Mouse (Mus musculus): ENCODE measurements around the gene Atp2b4. TPM values are rescaled to one million over a fixed set of nuclear protein-coding genes. Genes with fewer than 3 reads are reported as not detected.

Gene Atp2b4
- polyA plus RNA-seq, 1 experiment, result 45.4 TPM

GRCm38 (mm10) chr1:133694301-133694700 lies 106.5 kb downstream of the Atp2b4 start:
- TF ChIP-seq GATA1 (IDR thresholded peaks at IDR 0.05; ENCODE audit: low read length), result no peak

DNA sequence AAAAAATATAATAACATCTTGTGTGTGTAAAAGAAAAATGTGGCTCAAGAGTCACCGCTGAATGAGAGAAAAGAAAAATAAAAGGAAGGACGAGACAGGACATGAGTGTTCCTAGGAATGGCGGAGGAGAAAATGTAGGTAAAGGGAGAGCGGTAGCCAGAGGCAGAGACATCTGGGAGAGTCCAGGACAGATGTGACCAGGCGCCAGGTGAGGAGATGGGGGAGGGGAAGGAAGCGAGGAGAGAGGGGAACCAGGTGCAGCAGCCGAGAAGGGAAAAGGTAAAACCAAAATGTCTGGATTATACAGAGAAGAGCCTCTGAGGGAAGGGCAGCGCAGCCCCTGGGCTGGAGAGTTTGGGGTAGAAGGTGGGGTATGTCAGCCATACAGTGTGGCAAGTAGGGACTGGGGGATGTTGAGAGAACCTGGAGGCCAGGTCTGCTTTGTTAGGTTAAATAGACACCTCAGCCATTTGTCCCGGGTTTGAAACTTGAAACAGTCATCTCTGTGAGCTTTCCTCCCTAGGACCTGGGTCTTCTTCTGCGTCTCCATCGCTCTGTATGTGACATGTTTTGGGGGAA lies 107.2 kb downstream of the Atp2b4 start:
- TF ChIP-seq GATA1 (IDR thresholded peaks at IDR 0.05; ENCODE audit: low read length), result no peak

DNA sequence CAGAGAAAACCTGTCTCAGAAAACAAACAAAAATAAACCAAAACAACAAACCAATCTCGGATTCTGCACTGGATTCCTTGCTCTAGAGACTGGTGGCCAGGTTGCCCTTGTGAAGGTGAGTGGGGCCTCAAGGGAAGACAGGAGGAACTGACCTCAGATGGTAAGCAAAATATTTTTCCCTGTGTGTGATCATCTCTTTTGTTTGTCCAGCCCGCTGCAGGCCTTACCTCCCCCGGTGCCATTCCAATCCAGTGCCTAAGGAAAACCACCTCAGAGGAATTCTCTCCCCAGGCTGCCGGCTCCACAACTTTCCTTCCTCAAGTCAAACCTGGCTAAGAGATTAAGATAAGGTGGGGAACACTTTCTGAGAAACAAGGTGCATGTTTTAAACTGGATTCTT lies 108.6 kb downstream of the Atp2b4 start:
- no peak for TF ChIP-seq GATA1 (IDR thresholded peaks at IDR 0.05; ENCODE audit: low read length)

DNA sequence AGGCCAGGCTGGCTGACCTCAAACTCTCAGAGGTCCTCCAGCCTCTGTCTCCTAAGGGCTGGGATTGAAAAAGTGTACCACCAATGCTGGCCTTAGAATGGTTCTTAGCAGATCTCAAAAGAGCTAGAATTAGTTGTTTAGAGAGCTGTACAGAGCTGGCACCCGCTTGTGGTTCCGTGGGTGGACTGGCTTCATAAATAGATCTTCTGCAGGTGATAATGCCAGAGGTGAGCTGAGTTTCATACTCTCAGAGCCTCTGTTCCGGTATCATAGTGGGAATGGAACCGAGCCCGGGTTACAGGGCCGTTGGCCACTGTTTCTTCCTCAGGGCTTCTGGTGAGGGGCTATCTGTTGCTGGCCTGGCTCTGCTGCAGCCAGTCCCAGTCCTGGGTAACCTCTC lies 109.8 kb downstream of the Atp2b4 start:
- TF ChIP-seq GATA1 (IDR thresholded peaks at IDR 0.05; ENCODE audit: low read length), result no peak

DNA sequence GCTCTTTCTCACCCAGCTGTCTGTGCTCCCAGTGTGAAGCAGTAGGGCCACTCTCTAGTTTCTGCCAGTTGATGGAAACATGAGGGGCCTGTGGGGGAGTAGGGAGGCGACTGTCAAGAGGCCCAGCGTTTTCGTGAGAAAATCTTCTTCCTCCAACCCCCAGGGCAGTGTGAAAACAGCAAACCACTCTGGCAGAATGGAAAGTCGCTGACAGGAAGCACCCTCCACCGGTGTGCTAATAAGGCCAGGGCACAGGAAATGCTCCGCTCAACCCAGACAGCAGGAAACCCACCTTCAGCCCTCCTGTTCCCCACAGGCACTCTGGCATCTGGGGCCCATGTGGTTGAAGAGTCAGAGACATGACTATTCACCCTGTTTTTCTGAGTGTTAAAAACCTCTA lies 110.9 kb downstream of the Atp2b4 start, which contains the start of gene Lax1:
Gene Lax1, minus strand, starts transcription at position 212 of the 400 bp plus-strand sequence.
- TF ChIP-seq GATA1 (IDR thresholded peaks at IDR 0.05; ENCODE audit: low read length), result no peak

GRCm38 (mm10) chr1:133688301-133688700 lies 112.5 kb downstream of the Atp2b4 start:
- no peak for TF ChIP-seq GATA1 (IDR thresholded peaks at IDR 0.05; ENCODE audit: low read length)

DNA sequence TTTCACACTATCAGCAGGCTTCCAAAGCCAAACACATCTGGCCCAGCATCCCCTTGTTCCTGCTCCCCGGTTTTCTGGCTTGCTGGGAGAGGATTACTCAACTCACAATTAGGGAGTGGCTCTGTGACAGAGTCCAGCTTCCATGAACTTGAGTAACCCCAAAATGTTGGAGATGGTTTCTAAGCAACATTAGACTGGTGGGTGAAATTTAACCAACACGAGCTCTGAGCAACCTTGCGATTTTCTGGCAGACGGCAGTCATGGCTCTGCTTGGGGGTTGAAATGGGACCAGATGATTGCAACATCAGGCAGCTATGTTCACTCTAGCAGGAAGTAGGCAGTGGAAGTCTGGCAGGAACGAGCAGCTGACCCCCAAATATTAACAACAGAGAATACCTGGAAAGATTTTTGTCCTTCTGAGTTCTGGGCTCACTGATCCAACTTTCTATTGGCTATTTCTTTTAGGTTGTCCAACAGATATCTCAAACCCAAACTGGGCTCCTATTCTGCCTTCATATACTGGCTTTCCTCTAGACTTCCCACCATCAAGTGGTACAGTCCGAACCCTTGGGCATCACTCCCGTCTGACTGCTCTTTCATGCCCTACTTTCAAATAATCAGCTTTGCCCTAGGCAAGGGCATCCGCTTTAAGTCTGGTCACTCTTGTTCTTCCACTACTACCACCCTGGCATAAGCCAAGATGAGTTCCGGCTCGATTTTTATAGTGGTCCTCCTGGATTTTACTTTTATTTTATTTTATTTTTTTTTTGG lies 114.9 kb downstream of the Atp2b4 start:
- no peak for TF ChIP-seq GATA1 (IDR thresholded peaks at IDR 0.05; ENCODE audit: low read length)

- TF ChIP-seq GATA1 (IDR thresholded peaks at IDR 0.05; ENCODE audit: low read length), result no peak
Observed at GRCm38 (mm10) chr1:133671801-133672200, 129.0 kb downstream of the Atp2b4 start.

- TF ChIP-seq GATA1 (IDR thresholded peaks at IDR 0.05; ENCODE audit: low read length), result no peak
Observed at GRCm38 (mm10) chr1:133671266-133671665, 129.6 kb downstream of the Atp2b4 start.

GRCm38 (mm10) chr1:133670776-133671175 lies 130.1 kb downstream of the Atp2b4 start:
- no peak for TF ChIP-seq GATA1 (IDR thresholded peaks at IDR 0.05; ENCODE audit: low read length)

DNA sequence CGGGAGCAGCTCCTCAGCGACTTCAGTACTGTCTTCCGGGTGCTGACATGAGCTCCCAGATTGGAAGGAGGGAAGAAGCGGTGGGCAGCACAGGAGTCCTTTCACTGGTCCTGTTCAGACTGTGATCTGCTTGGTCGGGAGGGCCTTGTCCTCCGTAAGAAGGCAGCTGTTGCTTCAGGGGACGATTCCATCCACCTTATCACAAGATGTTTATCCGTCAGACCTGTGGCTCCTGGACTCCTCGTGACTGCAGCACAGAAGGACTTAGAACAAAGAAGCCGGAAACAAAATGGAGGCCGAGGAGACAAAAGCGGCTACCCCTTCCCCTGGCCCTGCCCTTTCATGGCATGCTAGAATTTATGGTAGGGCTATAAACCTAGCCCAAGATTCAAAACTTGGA lies 130.7 kb downstream of the Atp2b4 start:
- no peak for TF ChIP-seq GATA1 (IDR thresholded peaks at IDR 0.05; ENCODE audit: low read length)

DNA sequence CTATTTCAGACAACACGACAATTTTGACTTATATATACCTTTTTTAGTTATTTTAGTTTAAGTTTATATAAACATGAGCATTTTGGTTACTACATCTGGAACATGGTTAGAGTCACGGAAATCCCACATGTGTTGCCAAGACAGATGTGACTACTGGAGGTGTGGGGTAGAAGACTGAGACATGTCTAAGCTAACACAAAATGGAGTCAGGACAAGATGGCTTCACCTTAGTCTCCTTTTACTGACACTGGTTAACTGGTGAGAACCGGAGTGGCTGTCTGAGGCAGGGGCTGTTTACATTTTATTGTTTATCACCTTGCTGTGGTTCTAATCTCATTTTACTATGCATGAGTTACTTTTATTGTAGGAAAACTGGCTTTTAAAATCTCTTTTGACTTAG lies 132.2 kb downstream of the Atp2b4 start:
- TF ChIP-seq GATA1 (IDR thresholded peaks at IDR 0.05; ENCODE audit: low read length), result no peak

GRCm38 (mm10) chr1:133667721-133668120 lies 133.1 kb downstream of the Atp2b4 start:
- no peak for TF ChIP-seq GATA1 (IDR thresholded peaks at IDR 0.05; ENCODE audit: low read length)

DNA sequence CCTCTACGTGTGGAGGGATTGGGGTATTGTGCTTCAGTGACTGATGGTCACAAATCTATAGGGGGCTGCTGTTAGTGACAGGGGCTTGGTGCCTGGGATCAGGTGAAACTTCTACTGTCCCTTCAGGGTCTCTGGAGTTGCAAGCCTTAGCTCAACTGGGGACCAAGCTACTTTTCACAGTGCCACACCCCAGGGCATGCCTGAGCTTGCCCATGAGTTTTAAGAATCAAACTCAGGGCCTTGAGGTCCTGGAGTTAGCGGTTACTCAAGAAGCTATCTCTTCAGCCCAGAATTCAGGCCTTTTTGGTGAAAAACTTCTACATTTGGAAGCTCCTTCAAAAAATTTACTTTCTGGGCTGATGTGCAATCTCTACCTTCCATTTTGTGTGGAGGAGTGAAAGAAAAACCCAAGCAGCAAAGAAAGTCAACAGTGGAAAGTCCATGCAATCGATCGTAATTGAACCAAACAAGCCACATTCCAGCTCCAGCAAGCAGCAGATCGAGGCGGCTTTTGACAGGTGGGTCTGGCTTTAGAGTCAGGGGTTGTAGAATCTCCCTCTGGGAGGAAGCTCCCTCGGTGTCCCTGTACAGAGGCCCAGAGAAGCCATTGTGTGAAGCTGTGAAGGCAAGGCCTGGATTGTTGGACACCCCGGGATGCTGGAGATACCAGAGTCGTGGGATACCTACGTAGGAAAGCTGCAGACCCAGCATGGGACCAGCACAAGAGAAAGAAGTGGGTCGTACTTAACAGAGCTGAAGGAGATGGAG lies 136.5 kb downstream of the Atp2b4 start:
- TF ChIP-seq GATA1 (IDR thresholded peaks at IDR 0.05; ENCODE audit: low read length), result no peak

GRCm38 (mm10) chr1:133663427-133663826 lies 137.4 kb downstream of the Atp2b4 start:
- no peak for TF ChIP-seq GATA1 (IDR thresholded peaks at IDR 0.05; ENCODE audit: low read length)

DNA sequence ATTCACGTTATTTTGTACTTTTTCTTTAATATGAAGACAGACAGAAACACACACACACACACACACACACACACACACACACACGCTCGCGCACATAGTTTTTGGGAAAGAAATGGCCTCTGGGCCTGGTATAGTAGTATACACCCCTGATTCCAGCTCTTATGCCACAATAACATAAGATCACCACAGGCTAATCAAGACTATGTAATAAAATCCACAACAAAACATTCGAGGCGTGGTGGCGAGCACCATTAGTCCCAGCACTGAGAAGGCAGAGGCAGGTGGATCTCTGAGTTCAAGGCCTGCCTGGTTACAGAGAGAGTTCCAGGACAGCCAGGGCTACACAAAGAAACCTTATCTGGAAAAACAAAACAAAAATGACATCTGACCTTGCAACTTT lies 137.9 kb downstream of the Atp2b4 start:
- TF ChIP-seq GATA1 (IDR thresholded peaks at IDR 0.05; ENCODE audit: low read length), result no peak

All from G1E-ER4 (cell line).